Mouse (Mus musculus): Measurements from ENCODE around the gene Gm29289. TPM values are rescaled to one million over a fixed set of nuclear protein-coding genes. Genes with fewer than 3 reads are reported as not detected.
"Not testable (repeated sequence)": the region's sequence is repeated elsewhere in the genome, so short reads cannot be mapped to it uniquely, and the experiment has no call there.

Gm29289 gene
- polyA plus RNA-seq (2015; fragmentation: Nextera tagmentation; extraction: Ambion mirVana): not detected in 2 replicates

DNA sequence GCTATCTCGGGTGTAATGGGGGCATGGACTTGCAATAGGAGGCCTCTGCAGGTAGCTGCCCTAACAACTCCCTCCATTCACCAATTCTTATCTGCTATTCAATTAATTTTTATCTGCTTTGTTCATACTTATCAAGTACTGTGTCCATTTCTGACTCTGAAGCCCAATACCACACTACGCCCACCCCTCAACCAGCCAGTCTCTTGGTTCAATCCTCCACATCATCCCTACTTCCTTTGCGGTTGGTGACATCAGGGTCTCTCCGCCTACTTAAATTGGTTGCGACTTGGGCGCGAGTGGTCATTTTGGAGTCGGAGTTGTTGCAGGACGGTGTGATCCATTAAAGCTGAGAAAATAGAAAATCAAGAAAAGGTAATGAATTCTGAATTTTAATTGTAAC lies at the start of gene Gm29289:
Gm29289 (plus strand) TSS at position 301 of the 400 bp plus-strand sequence.
- not testable (repeated sequence) for H3K27ac ChIP-seq; ATAC-seq (ENCODE audit: low FRiP score, low read depth); H3K27me3 ChIP-seq; H3K4me3 ChIP-seq; H3K4me2 ChIP-seq (replicated peaks); H3K4me1 ChIP-seq; H3K9ac ChIP-seq; H3K9me3 ChIP-seq; H3K36me3 ChIP-seq
- no CpG with 5 or more reads among the region's 9 CpGs for WGBS

DNA sequence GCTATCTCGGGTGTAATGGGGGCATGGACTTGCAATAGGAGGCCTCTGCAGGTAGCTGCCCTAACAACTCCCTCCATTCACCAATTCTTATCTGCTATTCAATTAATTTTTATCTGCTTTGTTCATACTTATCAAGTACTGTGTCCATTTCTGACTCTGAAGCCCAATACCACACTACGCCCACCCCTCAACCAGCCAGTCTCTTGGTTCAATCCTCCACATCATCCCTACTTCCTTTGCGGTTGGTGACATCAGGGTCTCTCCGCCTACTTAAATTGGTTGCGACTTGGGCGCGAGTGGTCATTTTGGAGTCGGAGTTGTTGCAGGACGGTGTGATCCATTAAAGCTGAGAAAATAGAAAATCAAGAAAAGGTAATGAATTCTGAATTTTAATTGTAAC lies 31.7 kb upstream of the Gm29289 start, which contains the start of gene Gm10352:
Gm10352 (plus strand) TSS at position 301 of the 400 bp plus-strand sequence.
- WGBS: no CpG with 5 or more reads among the region's 9 CpGs
- not testable (repeated sequence) for H3K4me3 ChIP-seq; H3K9ac ChIP-seq; H3K4me2 ChIP-seq (replicated peaks); H3K27ac ChIP-seq; H3K27me3 ChIP-seq; H3K36me3 ChIP-seq; H3K4me1 ChIP-seq; ATAC-seq (ENCODE audit: low FRiP score, low read depth); H3K9me3 ChIP-seq

Other genes with a start within 250 kb of the Gm29289 start
- gene H2al2b, start 211.9 kb upstream of the Gm29289 start, polyA plus RNA-seq (2015; fragmentation: Nextera tagmentation; extraction: Ambion mirVana): not detected in 2 replicates
- not detected in 2 replicates for gene Gm4064, start 136.4 kb upstream of the Gm29289 start, polyA plus RNA-seq (2015; fragmentation: Nextera tagmentation; extraction: Ambion mirVana)
- not detected in 2 replicates for gene Rbmy, start 101.9 kb upstream of the Gm29289 start, polyA plus RNA-seq (2015; fragmentation: Nextera tagmentation; extraction: Ambion mirVana)
- gene Gm10256, start 101.9 kb upstream of the Gm29289 start, polyA plus RNA-seq (2015; fragmentation: Nextera tagmentation; extraction: Ambion mirVana): not detected in 2 replicates
- gene Gm10352, start 31.6 kb upstream of the Gm29289 start, polyA plus RNA-seq (2015; fragmentation: Nextera tagmentation; extraction: Ambion mirVana): 0.09 TPM in 1 of 2 replicates, not detected in the other

Data from limb, embryonic 13.5 days (tissue).